Mouse (Mus musculus) embryonic facial prominence, embryonic 11.5 days (tissue): ENCODE data around the gene Tas2r121. TPM values are rescaled to one million over a fixed set of nuclear protein-coding genes. Genes with fewer than 3 reads are reported as not detected.

Experiments
- polyA plus RNA-seq: library from polyadenylated mRNA; unstranded; fragments of >200 nt; fragmentation: Nextera tagmentation; extraction: Ambion mirVana; gene quantifications from 2 replicates; pipeline ENCODE4 v1.2.1, GENCODE M21; 2014

The Tas2r121 gene
- polyA plus RNA-seq, 1 experiment from 2014 or later = not detected

Other genes starting within 250 kb of the Tas2r121 start
- gene Prh1, start 131.2 kb downstream of the Tas2r121 start, polyA plus RNA-seq = not detected in 2 replicates
- not detected in 2 replicates for gene Prp2, start 105.1 kb downstream of the Tas2r121 start, polyA plus RNA-seq
- not detected in 2 replicates for gene A630073D07Rik, start 49.5 kb downstream of the Tas2r121 start, polyA plus RNA-seq
- gene Tas2r120, start 44.1 kb downstream of the Tas2r121 start, polyA plus RNA-seq = not detected in 2 replicates
- not detected in 2 replicates for gene Tas2r122, start 10.9 kb upstream of the Tas2r121 start, polyA plus RNA-seq
- gene Tas2r115, start 37.0 kb upstream of the Tas2r121 start, polyA plus RNA-seq = not detected in 2 replicates
- not detected in 2 replicates for gene Tas2r124, start 53.7 kb upstream of the Tas2r121 start, polyA plus RNA-seq
- not detected in 2 replicates for gene Tas2r102, start 61.1 kb upstream of the Tas2r121 start, polyA plus RNA-seq
- gene Tas2r136, start 77.2 kb upstream of the Tas2r121 start, polyA plus RNA-seq = not detected in 2 replicates
- not detected in 2 replicates for gene Tas2r117, start 101.8 kb upstream of the Tas2r121 start, polyA plus RNA-seq
- gene Tas2r123, start 146.1 kb upstream of the Tas2r121 start, polyA plus RNA-seq = not detected in 2 replicates
- not detected in 2 replicates for gene Tas2r116, start 154.4 kb upstream of the Tas2r121 start, polyA plus RNA-seq
- gene Tas2r110, start 167.0 kb upstream of the Tas2r121 start, polyA plus RNA-seq = not detected in 2 replicates
- not detected in 2 replicates for gene Tas2r113, start 192.0 kb upstream of the Tas2r121 start, polyA plus RNA-seq
- gene Tas2r125, start 208.6 kb upstream of the Tas2r121 start, polyA plus RNA-seq = not detected in 2 replicates